Mouse (Mus musculus): ENCODE measurements around the gene Xlr3b. TPM values are rescaled to one million over a fixed set of nuclear protein-coding genes. Genes with fewer than 3 reads are reported as not detected.
"Not testable (repeated sequence)": the region's sequence is repeated elsewhere in the genome, so short reads cannot be mapped to it uniquely, and the experiment has no call there.

Xlr3b gene
- polyA plus RNA-seq, 2 experiments, result 2.0 to 2.1 TPM

GRCm38 (mm10) chrX:73225365-73225764, 33.4 kb downstream of the Xlr3b start:
- WGBS (ENCODE audit: insufficient replicate concordance), result 38% methylated on average over 1 of the region's 1 CpGs
- no peak overlapping the region for H3K27ac ChIP-seq
- H3K9me3 ChIP-seq (ENCODE audit: control insufficient read depth, low read length), result no peaks in the 10 kb centered on the region
- no peak overlapping the region for H3K4me2 ChIP-seq (ENCODE audit: low read depth)
- H3K4me1 ChIP-seq (replicated peaks; ENCODE audit: control insufficient read depth in 2 of 2, insufficient read depth in 2 of 2, low read length in 1 of 2), result no peaks in the 10 kb centered on the region
- H3K4me3 ChIP-seq (ENCODE audit: insufficient read depth in 1 of 2, low read depth in 2 of 2, low read length in 2 of 2), result no peak overlapping the region
- ATAC-seq (ENCODE audit: insufficient read depth), result no peak
- H3K27me3 ChIP-seq (ENCODE audit: control insufficient read depth, insufficient read depth, low read length), result no peaks in the 10 kb centered on the region; the same call in 1 of the 2 replicates
- TF ChIP-seq EP300 (IDR thresholded peaks at IDR 0.05; ENCODE audit: low read depth) (no peak), CTCF (IDR thresholded peaks at IDR 0.05; ENCODE audit: low read depth) (no peak)
- no peaks in the 10 kb centered on the region for H3K36me3 ChIP-seq (replicated peaks; ENCODE audit: control insufficient read depth, insufficient read depth, low read depth)
- no peak for DNase-seq (ENCODE audit: low read depth in 3 of 3, low spot score in 3 of 3)
- H3K9ac ChIP-seq (replicated peaks), result no peak overlapping the region

GRCm38 (mm10) chrX:73227914-73228605, 36.1 kb downstream of the Xlr3b start, which contains the start of gene F8a:
F8a (plus strand) TSS chrX:73228291.
- H3K9ac ChIP-seq (replicated peaks), result peak within 1 kb of the TSS; percentile 50
- 11% methylated on average over 39 of the region's 39 CpGs for WGBS (ENCODE audit: insufficient replicate concordance)
- no peaks in the 10 kb centered on the region for H3K4me1 ChIP-seq (replicated peaks; ENCODE audit: control insufficient read depth in 2 of 2, insufficient read depth in 2 of 2, low read length in 1 of 2)
- H3K9me3 ChIP-seq (ENCODE audit: control insufficient read depth, low read length), result no peaks in the 10 kb centered on the region
- H3K36me3 ChIP-seq (replicated peaks; ENCODE audit: control insufficient read depth, insufficient read depth, low read depth), result no peaks in the 10 kb centered on the region
- H3K27me3 ChIP-seq (ENCODE audit: control insufficient read depth, insufficient read depth, low read length), result no peaks in the 10 kb centered on the region; the same call in 1 of the 2 replicates
- H3K27ac ChIP-seq, result no peak within 1 kb of the TSS
- peak; percentile 93 for ATAC-seq (ENCODE audit: insufficient read depth)
- H3K4me3 ChIP-seq (ENCODE audit: insufficient read depth in 1 of 2, low read depth in 2 of 2, low read length in 2 of 2), result peak within 1 kb of the TSS; percentile 63 to 68
- DNase-seq (ENCODE audit: low read depth in 3 of 3, low spot score in 3 of 3), result peak; percentile 31 to 46 (median 34)
- TF ChIP-seq CTCF (IDR thresholded peaks at IDR 0.05; ENCODE audit: low read depth) (no peak), EP300 (IDR thresholded peaks at IDR 0.05; ENCODE audit: low read depth) (no peak)
- peak within 1 kb of the TSS; percentile 75 for H3K4me2 ChIP-seq (ENCODE audit: low read depth)

- Histone ChIP-seq H3K27ac (no peak overlapping the region), H3K4me3 (ENCODE audit: insufficient read depth in 1 of 2, low read depth in 2 of 2, low read length in 2 of 2) (peak overlapping the region; percentile 63 to 68), H3K9me3 (ENCODE audit: control insufficient read depth, low read length) (no peaks in the 10 kb centered on the region), H3K36me3 (replicated peaks; ENCODE audit: control insufficient read depth, insufficient read depth, low read depth) (no peaks in the 10 kb centered on the region), H3K4me1 (replicated peaks; ENCODE audit: control insufficient read depth in 2 of 2, insufficient read depth in 2 of 2, low read length in 1 of 2) (no peaks in the 10 kb centered on the region), H3K4me2 (ENCODE audit: low read depth) (peak overlapping the region; percentile 75), H3K9ac (replicated peaks) (peak overlapping the region; percentile 50), H3K27me3 (ENCODE audit: control insufficient read depth, insufficient read depth, low read length) (no peaks in the 10 kb centered on the region; the same call in 1 of the 2 replicates)
- WGBS (ENCODE audit: insufficient replicate concordance), result 12% methylated on average over 47 of the region's 51 CpGs
- ATAC-seq (ENCODE audit: insufficient read depth) (peak; percentile 57), DNase-seq (ENCODE audit: low read depth in 3 of 3, low spot score in 3 of 3) (no peak)
- TF ChIP-seq CTCF (IDR thresholded peaks at IDR 0.05; ENCODE audit: low read depth) (peak; percentile 23; the same call in 1 of the 2 replicates), EP300 (IDR thresholded peaks at IDR 0.05; ENCODE audit: low read depth) (no peak)
Observed at GRCm38 (mm10) chrX:73228606-73229214, 36.7 kb downstream of the Xlr3b start.

GRCm38 (mm10) chrX:73229288-73229687, 37.3 kb downstream of the Xlr3b start:
- Histone ChIP-seq H3K9ac (replicated peaks) (no peak overlapping the region), H3K27me3 (ENCODE audit: control insufficient read depth, insufficient read depth, low read length) (no peaks in the 10 kb centered on the region; the same call in 1 of the 2 replicates), H3K36me3 (replicated peaks; ENCODE audit: control insufficient read depth, insufficient read depth, low read depth) (no peaks in the 10 kb centered on the region), H3K9me3 (ENCODE audit: control insufficient read depth, low read length) (no peaks in the 10 kb centered on the region), H3K4me1 (replicated peaks; ENCODE audit: control insufficient read depth in 2 of 2, insufficient read depth in 2 of 2, low read length in 1 of 2) (no peaks in the 10 kb centered on the region), H3K4me3 (ENCODE audit: insufficient read depth in 1 of 2, low read depth in 2 of 2, low read length in 2 of 2) (peak overlapping the region; percentile 63 to 68), H3K27ac (no peak overlapping the region), H3K4me2 (ENCODE audit: low read depth) (peak overlapping the region; percentile 75)
- TF ChIP-seq CTCF (IDR thresholded peaks at IDR 0.05; ENCODE audit: low read depth) (no peak), EP300 (IDR thresholded peaks at IDR 0.05; ENCODE audit: low read depth) (no peak)
- WGBS (ENCODE audit: insufficient replicate concordance), result 18% methylated on average over 3 of the region's 3 CpGs
- DNase-seq (ENCODE audit: low read depth in 3 of 3, low spot score in 3 of 3) (no peak), ATAC-seq (ENCODE audit: insufficient read depth) (no peak)

- H3K27me3 ChIP-seq (ENCODE audit: control insufficient read depth, insufficient read depth, low read length); H3K4me3 ChIP-seq (ENCODE audit: insufficient read depth in 1 of 2, low read depth in 2 of 2, low read length in 2 of 2); H3K27ac ChIP-seq; H3K4me1 ChIP-seq (replicated peaks; ENCODE audit: control insufficient read depth in 2 of 2, insufficient read depth in 2 of 2, low read length in 1 of 2); ATAC-seq (ENCODE audit: insufficient read depth); H3K4me2 ChIP-seq (ENCODE audit: low read depth); H3K9me3 ChIP-seq (ENCODE audit: control insufficient read depth, low read length); H3K36me3 ChIP-seq (replicated peaks; ENCODE audit: control insufficient read depth, insufficient read depth, low read depth); DNase-seq (ENCODE audit: low read depth in 3 of 3, low spot score in 3 of 3); H3K9ac ChIP-seq (replicated peaks): not testable (repeated sequence)
- 61% methylated on average over 13 of the region's 14 CpGs for WGBS (ENCODE audit: insufficient replicate concordance)
Observed at GRCm38 (mm10) chrX:73242821-73243325, 50.9 kb downstream of the Xlr3b start, which contains the start of gene Xlr4c. Xlr4c (minus strand) TSS chrX:73243130.

Other genes with a start within 250 kb of the Xlr3b start
- gene Zfp185, start 204.9 kb upstream of the Xlr3b start, polyA plus RNA-seq (2012; rRNA removed), result 0.45 and 0.81 TPM in 2 replicates
- 1.6 and 1.7 TPM in 2 replicates for gene Zfp185, start 204.9 kb upstream of the Xlr3b start, polyA plus RNA-seq (2014; fragmentation: Nextera tagmentation; extraction: Ambion mirVana)
- gene Pnma5, start 155.1 kb upstream of the Xlr3b start, polyA plus RNA-seq (2012; rRNA removed), result not detected in 2 replicates
- gene Pnma5, start 155.1 kb upstream of the Xlr3b start, polyA plus RNA-seq (2014; fragmentation: Nextera tagmentation; extraction: Ambion mirVana), result not detected in 2 replicates
- not detected in 2 replicates for gene Pnma3, start 127.4 kb upstream of the Xlr3b start, polyA plus RNA-seq (2012; rRNA removed)
- not detected in 2 replicates for gene Pnma3, start 127.4 kb upstream of the Xlr3b start, polyA plus RNA-seq (2014; fragmentation: Nextera tagmentation; extraction: Ambion mirVana)
- gene Xlr4a, start 109.7 kb upstream of the Xlr3b start, polyA plus RNA-seq (2012; rRNA removed), result 0.23 and 1.0 TPM in 2 replicates
- 1.1 TPM in 2 replicates for gene Xlr4a, start 109.7 kb upstream of the Xlr3b start, polyA plus RNA-seq (2014; fragmentation: Nextera tagmentation; extraction: Ambion mirVana)
- 1.5 and 1.8 TPM in 2 replicates for gene Xlr3a, start 95.1 kb upstream of the Xlr3b start, polyA plus RNA-seq (2012; rRNA removed)
- gene Xlr3a, start 95.1 kb upstream of the Xlr3b start, polyA plus RNA-seq (2014; fragmentation: Nextera tagmentation; extraction: Ambion mirVana), result 0.74 and 3.8 TPM in 2 replicates
- 0.03 TPM in 2 replicates for gene Gm14685, start 75.2 kb upstream of the Xlr3b start, polyA plus RNA-seq (2012; rRNA removed)
- not detected in 2 replicates for gene Gm14685, start 75.2 kb upstream of the Xlr3b start, polyA plus RNA-seq (2014; fragmentation: Nextera tagmentation; extraction: Ambion mirVana)
- gene Xlr5b, start 43.4 kb upstream of the Xlr3b start, polyA plus RNA-seq (2012; rRNA removed), result not detected in 2 replicates
- gene Xlr5b, start 43.4 kb upstream of the Xlr3b start, polyA plus RNA-seq (2014; fragmentation: Nextera tagmentation; extraction: Ambion mirVana), result not detected in 2 replicates
- not detected in 2 replicates for gene DXBay18, start 42.8 kb upstream of the Xlr3b start, polyA plus RNA-seq (2012; rRNA removed)
- gene DXBay18, start 42.8 kb upstream of the Xlr3b start, polyA plus RNA-seq (2014; fragmentation: Nextera tagmentation; extraction: Ambion mirVana), result not detected in 2 replicates
- gene Spin2d, start 15.2 kb upstream of the Xlr3b start, polyA plus RNA-seq (2012; rRNA removed), result not detected in 2 replicates
- not detected in 2 replicates for gene Spin2d, start 15.2 kb upstream of the Xlr3b start, polyA plus RNA-seq (2014; fragmentation: Nextera tagmentation; extraction: Ambion mirVana)
- 0.73 and 1.9 TPM in 2 replicates for gene Xlr4b, start 22.1 kb downstream of the Xlr3b start, polyA plus RNA-seq (2012; rRNA removed)
- gene Xlr4b, start 22.1 kb downstream of the Xlr3b start, polyA plus RNA-seq (2014; fragmentation: Nextera tagmentation; extraction: Ambion mirVana), result 1.2 and 2.9 TPM in 2 replicates
- gene F8a, start 36.1 kb downstream of the Xlr3b start, polyA plus RNA-seq (2012; rRNA removed), result 1.5 and 1.9 TPM in 2 replicates
- 2.4 and 2.9 TPM in 2 replicates for gene F8a, start 36.1 kb downstream of the Xlr3b start, polyA plus RNA-seq (2014; fragmentation: Nextera tagmentation; extraction: Ambion mirVana)
- gene Xlr4c, start 50.9 kb downstream of the Xlr3b start, polyA plus RNA-seq (2012; rRNA removed), result 0.12 and 0.19 TPM in 2 replicates
- 0.20 and 0.49 TPM in 2 replicates for gene Xlr4c, start 50.9 kb downstream of the Xlr3b start, polyA plus RNA-seq (2014; fragmentation: Nextera tagmentation; extraction: Ambion mirVana)
- gene Xlr3c, start 73.2 kb downstream of the Xlr3b start, polyA plus RNA-seq (2012; rRNA removed), result not detected in 2 replicates
- not detected in 2 replicates for gene Xlr3c, start 73.2 kb downstream of the Xlr3b start, polyA plus RNA-seq (2014; fragmentation: Nextera tagmentation; extraction: Ambion mirVana)
- not detected in 2 replicates for gene Xlr5a, start 100.8 kb downstream of the Xlr3b start, polyA plus RNA-seq (2012; rRNA removed)
- gene Xlr5a, start 100.8 kb downstream of the Xlr3b start, polyA plus RNA-seq (2014; fragmentation: Nextera tagmentation; extraction: Ambion mirVana), result not detected in 2 replicates
- gene Xlr5c, start 100.8 kb downstream of the Xlr3b start, polyA plus RNA-seq (2012; rRNA removed), result not detected in 2 replicates
- gene Xlr5c, start 100.8 kb downstream of the Xlr3b start, polyA plus RNA-seq (2014; fragmentation: Nextera tagmentation; extraction: Ambion mirVana), result not detected in 2 replicates
- not detected in 2 replicates for gene Gm45015, start 144.6 kb downstream of the Xlr3b start, polyA plus RNA-seq (2012; rRNA removed)
- gene Gm45015, start 144.6 kb downstream of the Xlr3b start, polyA plus RNA-seq (2014; fragmentation: Nextera tagmentation; extraction: Ambion mirVana), result not detected in 2 replicates
- 2.5 and 3.1 TPM in 2 replicates for gene Zfp275, start 150.4 kb downstream of the Xlr3b start, polyA plus RNA-seq (2012; rRNA removed)
- 1.9 and 2.2 TPM in 2 replicates for gene Zfp275, start 150.4 kb downstream of the Xlr3b start, polyA plus RNA-seq (2014; fragmentation: Nextera tagmentation; extraction: Ambion mirVana)
- not detected in 2 replicates for gene Gm18336, start 206.5 kb downstream of the Xlr3b start, polyA plus RNA-seq (2012; rRNA removed)
- gene Gm18336, start 206.5 kb downstream of the Xlr3b start, polyA plus RNA-seq (2014; fragmentation: Nextera tagmentation; extraction: Ambion mirVana), result not detected in 2 replicates
- gene Zfp92, start 218.9 kb downstream of the Xlr3b start, polyA plus RNA-seq (2012; rRNA removed), result 0.01 TPM in 2 replicates
- not detected in 2 replicates for gene Zfp92, start 218.9 kb downstream of the Xlr3b start, polyA plus RNA-seq (2014; fragmentation: Nextera tagmentation; extraction: Ambion mirVana)
- gene Trex2, start 243.1 kb downstream of the Xlr3b start, polyA plus RNA-seq (2012; rRNA removed), result not detected in 2 replicates
- not detected in 2 replicates for gene Trex2, start 243.1 kb downstream of the Xlr3b start, polyA plus RNA-seq (2014; fragmentation: Nextera tagmentation; extraction: Ambion mirVana)